Mouse (Mus musculus): Measurements from ENCODE around the gene Tnfaip8l3.

DNA sequence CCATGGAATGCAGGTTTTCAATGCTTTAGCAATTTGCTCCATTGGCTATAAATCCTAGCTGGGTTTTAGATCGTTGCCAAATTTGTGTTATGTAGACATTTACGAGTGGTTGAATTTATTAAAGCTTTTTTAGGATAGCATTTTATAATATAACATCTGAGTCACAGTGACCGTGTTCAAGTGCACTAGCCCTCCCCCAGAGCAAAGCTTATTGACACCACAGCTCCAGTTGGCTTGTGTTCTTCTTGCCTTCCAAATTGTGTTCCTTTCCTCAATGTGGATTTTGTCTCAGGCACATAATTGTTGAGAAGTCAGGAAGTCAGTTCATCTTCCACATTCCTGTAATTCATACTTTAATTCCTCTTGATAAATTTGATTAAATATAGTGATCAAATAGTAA is 6.7 kb upstream of the Tnfaip8l3 start:
- TF ChIP-seq GATA1 (IDR thresholded peaks at IDR 0.05; ENCODE audit: borderline replicate concordance, low read length) (no peak), FLI1 (IDR thresholded peaks at IDR 0.05; ENCODE audit: low read length) (no peak)

All from megakaryocyte, embryonic 14.5 days (primary cell).